Mouse (Mus musculus): ENCODE data around the gene Trnau1ap.
A peak's percentile ranks its signal among the peaks of the same experiment; 100 is the strongest.

The Trnau1ap gene

DNA sequence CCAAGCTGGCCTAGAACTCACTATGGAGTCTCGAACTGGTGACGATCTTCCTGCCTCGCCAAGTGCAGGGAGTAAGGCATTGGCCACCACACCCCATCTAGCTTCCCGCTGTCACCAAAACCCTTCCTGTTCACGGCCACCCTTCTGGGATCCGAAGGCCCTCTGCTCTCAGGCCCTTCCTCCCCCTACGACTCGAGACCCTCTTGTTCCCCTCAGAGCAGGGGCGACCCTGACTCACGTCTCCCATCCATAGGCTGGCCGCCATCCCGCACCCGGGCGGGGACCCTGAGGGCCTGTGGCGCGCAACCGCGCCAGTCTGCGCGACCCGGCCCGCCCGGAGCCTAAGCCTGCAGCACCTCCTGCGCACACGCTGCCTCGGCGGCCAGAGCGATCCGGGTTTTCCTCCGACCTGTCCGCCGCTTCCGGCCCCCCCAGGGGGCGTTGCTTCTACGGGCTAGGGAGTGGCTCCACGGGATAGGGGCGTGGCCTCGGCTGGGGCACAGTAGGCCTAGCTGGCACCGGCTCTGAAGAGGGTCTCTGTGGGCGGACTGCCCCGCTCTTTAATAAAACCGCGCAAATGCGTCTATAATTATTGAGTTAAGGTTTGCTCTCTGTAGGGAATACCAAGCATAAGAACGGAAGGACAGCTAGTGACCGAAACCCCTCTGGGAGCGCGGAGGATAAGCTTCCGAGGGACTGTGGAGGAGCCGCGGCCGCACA is at the start of gene Trnau1ap:
TSS of gene Trnau1ap (minus strand) at position 424 of the 720 bp plus-strand sequence.
- peak; percentile 88 for DNase-seq (ENCODE audit: low read depth)

DNA sequence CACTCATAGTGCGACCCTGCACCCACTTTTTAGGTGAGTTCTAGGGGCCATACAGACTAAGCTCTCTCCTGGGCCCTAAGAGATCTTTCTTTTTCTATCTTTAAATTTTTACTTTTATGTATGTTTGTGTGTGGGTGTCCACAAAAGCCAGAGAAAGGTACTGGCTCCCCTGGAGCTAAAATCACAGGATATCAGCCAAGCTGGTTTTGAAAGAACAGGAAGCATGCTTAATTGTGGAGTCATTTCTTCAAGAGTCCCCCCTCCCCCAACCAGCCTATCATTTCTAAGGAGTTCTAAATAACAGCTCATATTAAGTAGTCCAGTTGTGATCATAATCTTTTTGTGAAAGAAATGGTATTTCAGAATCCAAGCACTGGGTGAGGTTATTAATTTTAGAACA is 44.5 kb upstream of the Trnau1ap start:
- no peak for DNase-seq (ENCODE audit: low read depth)

DNA sequence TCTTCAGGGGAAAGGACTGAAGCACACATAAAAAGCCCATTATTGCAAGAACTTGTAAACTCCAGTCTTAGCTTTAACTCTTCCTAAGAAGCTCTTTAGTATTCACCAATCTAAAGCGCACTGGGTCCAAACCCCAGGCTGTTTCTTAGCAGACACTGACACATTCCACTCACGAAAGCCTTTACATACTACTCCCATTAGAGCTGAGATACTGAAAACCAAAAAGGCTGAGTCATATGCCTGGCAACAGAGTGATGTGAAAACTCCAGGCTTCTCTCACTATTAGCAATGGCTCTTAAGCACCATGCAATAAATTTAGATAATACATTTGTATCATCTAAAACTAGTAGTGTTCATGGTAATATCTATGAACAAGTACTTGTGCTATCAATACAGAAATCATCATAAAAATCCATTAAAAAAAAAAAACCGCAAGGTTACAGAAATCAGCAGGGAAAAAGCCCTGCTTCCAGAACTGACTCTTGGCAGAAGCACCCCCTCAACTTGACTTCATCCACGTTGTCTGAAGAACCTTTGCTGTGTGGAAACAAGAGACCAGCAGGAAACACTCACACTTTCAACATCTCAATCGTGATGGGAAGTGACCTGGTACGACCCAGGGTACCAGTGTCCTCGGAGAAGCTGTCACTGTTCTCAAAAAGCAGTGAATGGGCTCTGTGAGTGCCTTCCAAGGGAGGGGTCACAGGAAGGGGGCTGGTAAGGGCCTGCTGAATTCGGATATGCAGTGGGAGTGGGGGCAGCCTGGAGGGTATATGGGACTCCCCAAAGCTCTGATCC is 40.8 kb upstream of the Trnau1ap start:
- DNase-seq (ENCODE audit: low read depth) = no peak

DNA sequence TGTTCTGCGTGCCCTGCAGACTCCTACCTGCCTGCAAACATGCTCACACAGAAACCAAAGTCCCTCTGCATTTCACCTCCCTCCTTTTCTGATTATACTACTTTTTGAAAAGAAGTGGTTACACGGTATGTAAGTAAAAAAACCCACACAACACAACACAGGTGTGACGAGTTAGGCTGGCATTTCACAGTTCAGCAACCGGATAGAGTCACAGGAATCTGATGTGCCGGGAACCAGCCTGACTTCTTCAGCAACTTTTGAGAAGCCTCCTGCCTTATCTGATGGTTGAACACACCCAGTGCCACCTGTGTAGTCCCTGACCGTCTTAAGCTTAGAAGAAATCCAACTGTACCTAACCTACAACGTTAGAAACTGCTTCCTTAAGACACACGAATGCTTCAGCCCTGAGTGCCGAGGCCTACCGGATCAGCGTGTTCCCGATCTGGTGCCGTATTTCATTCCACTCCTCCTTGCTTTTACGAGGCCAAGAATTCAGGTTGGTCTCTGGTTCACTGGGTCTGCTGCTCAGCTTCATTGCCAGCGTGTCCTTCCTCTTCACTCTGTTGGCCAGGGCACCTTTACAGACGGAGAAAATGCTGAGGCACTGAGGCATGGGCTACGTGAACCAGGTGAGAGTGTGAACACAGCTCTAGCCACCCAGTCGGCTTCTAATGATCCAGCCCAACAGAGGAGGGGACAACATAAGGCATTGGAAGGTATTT is 38.3 kb upstream of the Trnau1ap start:
- DNase-seq (ENCODE audit: low read depth) = no peak

DNA sequence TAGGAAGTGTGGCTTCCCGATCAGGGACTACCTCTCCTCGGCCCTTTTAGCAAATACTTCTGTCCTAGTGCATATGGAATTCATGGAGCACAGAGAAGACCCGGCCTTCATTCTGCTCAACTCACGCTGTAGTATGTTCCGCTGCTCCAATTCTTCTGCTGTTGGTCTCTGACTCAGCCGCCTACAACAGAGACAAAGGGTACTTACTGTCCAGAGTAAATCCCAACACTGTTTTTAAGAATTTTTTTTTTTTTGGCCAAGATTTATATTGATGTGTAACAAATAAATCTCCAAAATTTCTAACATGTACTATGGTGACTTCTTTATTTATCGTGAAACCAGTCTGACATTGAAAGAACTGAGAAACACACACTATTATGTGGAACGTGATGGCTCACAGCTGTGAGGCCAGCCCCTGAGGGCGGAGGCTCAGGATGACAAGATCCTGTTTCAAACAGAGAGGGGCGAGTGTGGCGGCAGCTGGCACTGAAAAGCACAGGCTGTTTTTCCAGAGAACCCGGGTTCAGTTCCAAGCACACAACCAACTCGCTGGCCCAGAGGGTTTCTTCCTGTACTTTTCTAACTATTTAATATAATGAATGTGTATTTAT is 36.2 kb upstream of the Trnau1ap start:
- no peak for DNase-seq (ENCODE audit: low read depth)

DNA sequence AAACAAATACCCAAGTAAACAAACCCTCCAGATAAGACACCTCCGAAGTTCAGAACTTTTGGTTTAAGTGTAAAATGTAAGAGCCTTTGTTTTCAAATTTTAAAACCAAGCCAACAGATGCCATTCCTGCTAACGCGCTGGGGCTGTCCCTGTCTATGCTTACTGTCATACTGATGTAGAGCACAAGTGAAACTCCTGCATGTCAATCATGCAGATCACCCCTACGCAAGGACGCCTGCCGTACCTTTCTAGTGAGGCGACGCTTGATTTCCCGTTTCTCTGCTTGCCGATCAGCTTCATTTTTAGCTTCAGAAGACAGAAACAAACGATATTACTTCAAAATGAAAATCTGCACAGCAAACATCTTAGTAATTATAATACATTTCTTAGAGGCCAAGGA is 34.1 kb upstream of the Trnau1ap start:
- DNase-seq (ENCODE audit: low read depth) = no peak

DNA sequence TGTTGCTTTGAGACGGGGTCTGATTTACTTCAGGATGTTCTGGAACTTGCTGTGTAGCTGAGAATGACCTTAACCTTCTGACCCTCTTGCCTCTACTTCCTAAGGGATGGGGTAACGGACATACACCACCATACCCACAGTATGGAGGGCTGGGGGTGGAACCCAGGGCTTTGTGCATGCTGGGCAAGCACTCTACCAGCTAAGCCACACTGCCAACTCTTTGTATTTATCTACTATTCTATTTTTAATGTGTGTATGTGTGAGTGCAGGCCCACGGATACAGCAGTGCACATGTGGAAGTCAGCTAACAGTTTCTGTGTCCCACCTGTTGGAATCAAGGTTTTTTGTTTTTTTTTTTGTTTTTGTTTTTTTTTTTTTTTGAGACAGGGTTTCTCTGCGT is 30.2 kb upstream of the Trnau1ap start:
- DNase-seq (ENCODE audit: low read depth) = no peak

DNA sequence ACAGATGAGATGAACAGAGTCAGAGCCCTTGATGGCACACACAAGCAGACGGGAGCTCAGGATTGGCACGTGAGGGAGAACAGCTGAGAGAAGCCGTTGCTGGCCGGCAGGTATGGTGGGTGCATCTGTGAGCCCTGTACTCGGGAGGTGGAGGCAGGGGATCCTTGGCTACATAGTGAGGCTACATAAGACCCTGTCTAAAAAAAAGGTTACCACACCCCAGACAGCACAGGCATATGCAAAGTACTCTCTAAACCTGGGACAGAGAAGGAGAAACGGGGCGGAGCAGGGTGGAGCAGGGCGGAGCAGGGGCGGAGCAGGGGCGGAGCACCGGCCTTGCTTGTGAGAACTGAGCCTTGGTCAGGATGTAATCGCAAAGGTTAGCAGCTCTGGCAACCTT is 26.8 kb upstream of the Trnau1ap start:
- DNase-seq (ENCODE audit: low read depth) = peak; percentile 45

DNA sequence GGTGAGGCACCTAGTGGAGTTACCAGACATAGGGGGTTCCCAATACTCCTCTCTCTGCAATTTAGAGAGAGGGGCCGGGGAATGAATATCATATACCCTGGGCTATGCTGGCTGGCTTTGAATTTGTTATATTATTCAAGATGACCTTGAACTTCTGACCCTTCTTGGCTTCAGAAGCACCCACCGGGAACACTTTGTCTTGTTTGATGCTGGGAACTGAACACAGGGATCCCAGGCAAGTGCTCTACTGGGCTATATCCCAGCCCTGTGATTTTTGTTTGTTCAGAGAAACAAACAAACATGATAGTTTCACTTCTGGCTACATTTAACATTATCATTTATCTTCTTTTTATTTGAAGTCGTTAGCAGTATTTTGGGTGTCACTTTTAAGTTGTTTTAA is 26.1 kb upstream of the Trnau1ap start:
- DNase-seq (ENCODE audit: low read depth) = no peak

DNA sequence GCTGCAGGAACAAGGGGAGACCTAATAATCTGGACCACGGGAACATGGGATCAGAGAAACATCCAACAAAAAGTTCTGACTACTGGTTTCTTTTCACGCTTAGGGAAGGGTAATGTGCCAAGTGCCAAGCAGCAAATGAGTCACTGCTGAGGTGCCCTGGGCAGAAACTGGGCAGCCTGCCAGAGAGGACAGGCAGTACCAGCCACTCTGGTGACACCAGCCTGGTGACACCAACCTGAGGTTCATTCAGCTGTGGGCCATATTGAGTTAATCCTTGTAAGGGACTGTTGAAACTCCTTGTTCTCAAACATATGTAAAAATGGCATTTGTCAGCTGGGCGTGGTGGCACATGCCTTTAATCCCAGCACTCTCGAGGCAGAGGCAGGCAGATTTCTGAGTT is 25.2 kb upstream of the Trnau1ap start:
- DNase-seq (ENCODE audit: low read depth) = peak; percentile 96

DNA sequence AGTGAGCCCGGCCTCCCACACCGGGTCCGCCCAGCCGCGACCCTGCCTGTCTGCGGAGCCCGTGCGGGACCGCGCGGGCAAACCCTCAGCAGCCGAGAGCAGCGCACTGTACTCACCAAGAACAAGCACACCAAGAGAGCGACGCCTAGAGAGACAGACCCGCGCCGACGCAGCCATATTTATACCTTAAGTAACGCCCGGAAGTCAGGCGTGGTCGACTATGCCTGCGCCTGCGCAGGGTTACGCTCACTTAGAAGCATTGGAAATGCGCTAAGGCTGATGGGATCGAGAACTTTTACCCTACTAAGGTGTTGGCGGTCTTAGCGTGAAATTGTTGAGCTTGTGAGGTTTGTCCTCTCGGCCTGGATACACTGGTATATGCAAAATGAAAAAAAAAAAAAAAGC is 24.1 kb upstream of the Trnau1ap start, which contains the start of gene Rcc1:
TSS of gene Rcc1 (minus strand) at position 125 of the 405 bp plus-strand sequence.
- peak; percentile 98 for DNase-seq (ENCODE audit: low read depth)

DNA sequence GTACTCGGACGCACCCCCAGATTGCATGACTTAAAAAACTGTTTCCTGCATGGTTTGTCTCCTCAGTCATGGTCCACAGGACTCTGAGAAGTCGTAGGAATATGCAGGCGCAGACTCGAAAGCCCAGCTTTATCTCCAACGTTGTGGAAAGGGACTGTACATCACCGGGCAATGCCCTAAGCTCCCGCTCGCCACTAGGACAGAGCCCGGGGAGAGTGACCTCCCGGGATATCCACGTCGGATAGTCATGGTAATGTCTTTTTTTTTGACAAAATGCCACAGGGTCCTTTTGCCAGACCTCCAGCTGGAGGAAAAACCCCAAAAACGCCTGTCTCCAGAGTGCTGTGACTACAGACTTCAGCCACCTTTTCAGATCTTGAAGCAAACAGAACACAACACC is 23.4 kb upstream of the Trnau1ap start:
- no peak for DNase-seq (ENCODE audit: low read depth)

DNA sequence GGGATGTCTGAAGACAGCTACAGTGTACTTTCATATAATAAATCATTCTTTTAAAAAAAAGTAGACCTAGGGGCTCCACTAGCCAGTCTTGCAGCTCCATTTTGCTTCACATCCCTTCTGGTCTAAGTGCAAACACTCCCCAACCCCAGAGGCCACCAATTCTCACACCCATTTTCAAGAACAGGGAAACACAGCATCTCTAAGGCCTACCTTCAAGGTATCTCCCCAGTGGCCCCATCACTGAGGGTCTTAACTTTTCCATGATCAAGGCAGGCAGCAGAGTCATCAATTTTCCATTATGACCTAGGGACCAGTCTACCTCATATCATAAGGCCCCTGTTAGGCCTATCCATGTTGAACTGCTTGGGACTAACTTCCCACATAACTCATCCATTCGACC is 22.1 kb upstream of the Trnau1ap start:
- peak; percentile 36 for DNase-seq (ENCODE audit: low read depth)

DNA sequence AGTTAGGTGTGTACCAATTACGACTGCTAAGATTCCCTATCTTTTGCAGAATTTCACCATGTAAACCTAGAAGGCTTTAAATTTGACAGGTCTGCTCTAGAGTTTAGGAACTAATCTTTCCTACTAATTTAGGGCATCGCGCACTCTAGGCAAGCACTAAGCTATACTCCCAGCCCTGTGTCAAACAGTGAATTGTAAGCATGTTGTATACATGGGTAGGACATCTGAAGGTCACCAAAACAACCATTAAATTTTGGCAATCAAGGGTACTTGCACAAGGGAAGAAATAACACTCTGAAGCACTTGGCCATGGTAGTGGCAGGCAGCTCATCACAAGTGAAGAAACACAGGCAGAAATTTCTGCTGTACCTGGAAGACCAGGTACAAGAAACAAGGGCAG is 21.5 kb upstream of the Trnau1ap start:
- no peak for DNase-seq (ENCODE audit: low read depth)

DNA sequence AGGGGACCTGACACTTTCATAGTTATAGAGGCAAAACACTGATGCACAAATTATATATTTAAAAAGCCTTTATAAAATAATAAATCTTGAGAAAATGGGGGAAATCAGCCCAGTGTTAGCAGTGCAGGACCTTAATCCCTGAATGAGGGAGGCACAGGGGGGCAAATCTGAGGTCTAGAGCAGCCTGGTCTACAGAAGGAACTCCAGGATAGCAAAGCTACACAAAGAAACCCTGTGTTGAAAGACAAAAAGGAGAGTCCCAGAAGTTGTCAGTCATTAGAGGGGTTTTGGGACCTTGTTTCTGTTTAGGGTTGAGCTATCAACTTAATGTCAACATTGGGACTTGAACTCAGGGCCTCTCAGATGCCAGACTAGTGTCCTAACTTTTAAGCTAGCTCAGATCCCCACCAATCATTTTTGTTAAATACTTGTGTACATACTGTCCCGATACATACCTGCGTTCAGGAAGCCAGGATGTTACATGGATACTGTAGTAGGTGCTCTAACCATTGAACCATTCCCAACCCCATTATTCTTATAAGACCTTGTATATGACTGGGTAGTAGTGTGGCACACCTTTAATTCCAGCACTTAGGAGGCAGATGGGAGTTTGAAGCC is 20.9 kb upstream of the Trnau1ap start:
- DNase-seq (ENCODE audit: low read depth) = peak; percentile 72

DNA sequence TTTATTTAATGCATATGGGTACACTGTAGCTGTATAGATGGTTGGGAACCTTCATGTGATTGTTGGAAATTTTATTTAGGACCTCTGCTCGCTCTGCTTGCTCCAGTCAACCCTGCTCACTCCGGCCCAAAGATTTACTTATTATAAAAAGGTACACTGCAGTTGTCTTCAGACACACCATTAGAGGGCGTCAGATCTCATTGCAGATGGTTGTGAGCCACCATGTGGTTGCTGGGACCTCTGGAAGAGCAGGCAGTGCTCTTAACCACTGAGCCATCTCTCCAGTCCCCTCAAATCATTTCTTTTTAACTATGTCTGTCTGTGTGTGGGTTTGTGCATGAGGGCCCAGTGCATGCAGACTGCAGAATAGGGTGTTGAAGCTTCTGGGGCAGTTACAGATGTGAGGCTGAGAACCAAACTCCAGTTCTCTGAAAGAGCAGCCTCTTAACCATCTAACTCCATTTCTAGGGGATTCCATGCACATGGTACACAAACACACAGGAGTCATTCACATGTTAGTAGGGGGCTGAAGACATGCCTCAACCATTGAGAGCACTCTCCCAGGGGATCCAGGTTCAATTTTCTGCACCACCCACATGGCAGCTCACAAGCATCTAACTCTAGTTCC is 20.3 kb upstream of the Trnau1ap start:
- peak; percentile 67 for DNase-seq (ENCODE audit: low read depth)

DNA sequence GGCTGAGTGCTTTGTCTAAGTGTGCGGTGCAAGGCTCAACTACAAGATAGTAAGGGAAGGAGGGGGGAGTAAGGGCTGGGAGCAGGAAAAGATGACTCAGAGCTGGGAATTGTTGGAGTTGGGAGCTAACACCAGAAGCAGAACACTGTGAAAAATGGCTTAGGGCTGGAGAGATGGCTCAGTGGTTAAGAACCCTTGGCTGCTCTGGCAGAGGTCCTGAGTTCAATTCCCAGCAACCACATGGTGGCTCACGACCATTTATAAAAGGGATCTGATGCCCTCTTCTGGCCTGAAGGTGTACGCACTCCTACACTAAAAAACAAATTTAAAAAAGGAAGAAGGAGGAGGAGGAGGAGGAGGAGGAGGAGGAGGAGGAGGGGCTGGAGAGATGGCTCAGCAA is 17.3 kb upstream of the Trnau1ap start:
- peak; percentile 80 for DNase-seq (ENCODE audit: low read depth)

DNA sequence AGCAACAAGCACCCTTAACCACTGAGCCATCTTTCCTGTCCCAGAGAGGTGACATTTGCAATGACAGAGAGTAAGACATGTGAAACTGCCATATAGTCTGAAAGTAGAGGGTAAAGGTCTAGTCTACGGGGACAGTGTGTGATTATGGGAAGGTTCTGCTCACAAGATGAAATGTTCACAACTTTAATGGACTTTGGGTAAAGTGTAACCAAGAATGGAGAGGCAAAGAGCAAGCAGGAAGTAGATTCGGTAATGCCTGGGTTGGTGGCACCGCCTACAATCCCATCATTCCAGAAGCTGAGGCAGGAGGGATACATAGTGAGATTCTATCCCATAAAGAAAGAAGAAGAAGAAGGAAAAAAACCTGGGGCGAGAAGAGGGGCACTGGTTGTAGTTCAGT is 16.9 kb upstream of the Trnau1ap start:
- no peak for DNase-seq (ENCODE audit: low read depth)

DNA sequence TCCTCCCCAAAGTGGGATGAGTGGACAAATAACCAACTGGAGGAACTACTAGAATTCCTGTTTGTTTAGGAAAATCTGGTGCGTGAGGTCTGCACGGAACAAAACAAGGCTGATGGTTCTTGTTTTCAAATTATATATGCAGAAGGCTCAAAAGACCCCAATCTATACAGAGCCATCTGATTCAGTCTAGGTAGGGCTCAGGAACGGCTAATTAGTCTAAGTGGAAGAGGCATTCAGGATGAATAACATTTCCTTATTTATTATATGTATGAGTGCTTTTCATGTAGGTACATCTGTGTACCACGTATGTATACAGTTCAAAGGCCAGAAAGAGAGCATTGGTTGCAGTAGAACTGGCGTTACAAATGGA is 16.5 kb upstream of the Trnau1ap start:
- DNase-seq (ENCODE audit: low read depth) = no peak

DNA sequence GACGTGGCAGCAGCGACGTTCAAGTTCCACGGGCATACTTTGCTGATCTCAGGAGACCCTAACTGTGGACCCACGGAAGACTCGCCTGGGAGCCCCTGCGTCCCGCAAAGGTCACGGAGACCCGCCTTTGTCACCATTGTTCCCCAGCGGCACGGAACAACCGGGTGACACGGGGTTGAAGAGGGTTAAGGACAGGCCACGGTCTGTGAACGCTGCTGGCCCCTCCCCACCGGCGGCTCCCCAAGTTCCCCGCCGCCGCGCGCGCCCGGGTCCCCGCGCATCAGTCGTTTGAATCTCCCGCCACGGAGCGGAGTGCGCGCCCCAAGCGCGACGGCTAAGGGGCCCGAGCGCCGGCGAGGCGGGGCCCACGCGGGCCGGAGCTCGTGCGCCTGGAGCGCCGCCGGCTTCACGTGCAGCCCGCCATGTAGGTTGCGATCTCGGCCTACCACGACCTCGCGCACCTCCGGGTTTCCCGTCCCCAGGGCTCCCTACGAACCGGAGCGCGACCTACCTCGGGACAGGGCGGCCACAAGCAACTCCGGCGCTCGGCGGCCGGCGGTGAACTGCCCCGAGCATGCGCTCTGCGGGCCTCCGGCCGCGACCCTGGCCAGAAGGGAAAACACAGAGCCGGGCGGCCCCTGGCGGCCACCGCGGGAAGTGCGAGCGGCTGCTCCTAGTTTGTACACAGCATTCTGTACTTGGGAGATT is 16.0 kb upstream of the Trnau1ap start:
- DNase-seq (ENCODE audit: low read depth) = peak; percentile 87
